11 mouse cellular contexts compared by ENCODE assay signal in the genomic region with DNA sequence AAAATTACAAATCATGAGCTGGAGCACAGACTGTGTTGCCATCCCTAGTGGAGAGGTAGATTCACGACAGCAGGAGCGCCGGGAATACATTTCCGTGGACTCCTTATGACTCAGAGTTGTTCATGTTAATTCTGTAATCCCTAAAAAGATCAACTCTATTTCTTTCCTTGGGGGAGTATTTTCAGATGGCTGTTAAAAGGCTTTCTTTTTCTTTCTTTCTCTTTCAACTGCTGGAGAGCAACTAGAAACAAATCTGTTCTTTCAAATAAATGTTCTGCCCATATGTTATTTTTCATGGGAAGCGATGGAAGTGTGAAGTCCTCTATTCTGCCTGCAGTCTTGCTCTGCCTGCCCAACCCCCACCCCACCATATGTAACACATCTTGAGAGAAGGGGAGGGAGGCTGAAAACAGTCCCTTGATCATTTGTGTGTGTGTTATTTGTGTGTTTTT.
DNase-seq lines count a peak whose midpoint lies in the region; ATAC-seq and TF ChIP-seq lines count a peak whose summit lies in the region.
"Had no signal": no experiment of that assay in that cellular context is flagged by ENCODE, and none has a peak within 500 bp of the region (broad histone marks: within the 10 kb centered on the region; RNA-seq: fewer than 3 reads in every experiment).

No protein-coding gene starts in this region.

- peak; percentile 28 for DNase-seq in embryo, embryonic 11 days
- DNase-seq in embryo, embryonic 9.5 days (ENCODE audit: extremely low spot score) = no peak
- DNase-seq in embryonic facial prominence, embryonic 14.5 days (ENCODE audit: low spot score) = peak; percentile 26
- peak; percentile 10 to 39 for DNase-seq in layer of hippocampus, postnatal 10 days (ENCODE audit: low spot score in 2 of 2)
- peak; percentile 6 for DNase-seq in limb, embryonic 14.5 days (ENCODE audit: low spot score)
- no peak for DNase-seq in spleen, postnatal 4 days (ENCODE audit: low spot score in 2 of 2)
- DNase-seq in adrenal gland, adult 18-20 months (ENCODE audit: low spot score in 2 of 2) = no peak
- DNase-seq in cerebellum, adult 11-12 months = no peak
- DNase-seq: adrenal gland, postnatal 36 days had no signal

- H3K4me1 ChIP-seq in embryonic facial prominence, embryonic 14.5 days (ENCODE audit: control insufficient read depth, insufficient read depth, low read length) = no peaks in the 10 kb centered on the region
- peaks cover 13% of the 10 kb centered on the region for H3K4me1 ChIP-seq in limb, embryonic 14.5 days (ENCODE audit: control insufficient read depth, insufficient read depth, low read length)
- H3K4me1 ChIP-seq: midbrain, embryonic 10.5 days had no signal

- ATAC-seq in embryonic facial prominence, embryonic 14.5 days (ENCODE audit: low read depth) = no peak
- ATAC-seq in limb, embryonic 14.5 days (ENCODE audit: low FRiP score, low read depth) = no peak

- TF ChIP-seq POLR2A in limb, embryonic 14.5 days (IDR thresholded peaks at IDR 0.05; ENCODE audit: borderline replicate concordance, extremely low read depth, insufficient read depth, insufficient read length) = no peak

- no peak overlapping the region for H3K9ac ChIP-seq in embryonic facial prominence, embryonic 14.5 days (ENCODE audit: low read depth, low read length)
- H3K9ac ChIP-seq in limb, embryonic 14.5 days (ENCODE audit: low read depth, low read length, severe bottlenecking) = no peak overlapping the region
- H3K9ac ChIP-seq: liver, embryonic 14.5 days had no signal

- 51% methylated on average over 5 of the region's 5 CpGs for WGBS in embryonic facial prominence, embryonic 14.5 days
- WGBS in limb, embryonic 14.5 days = 43% methylated on average over 5 of the region's 5 CpGs

- H3K27me3 ChIP-seq in embryonic facial prominence, embryonic 14.5 days (replicated peaks; ENCODE audit: control insufficient read depth, insufficient read depth, low read length) = no peaks in the 10 kb centered on the region
- H3K27me3 ChIP-seq in limb, embryonic 14.5 days (ENCODE audit: control insufficient read depth, insufficient read depth, low read length) = no peaks in the 10 kb centered on the region

- H3K27ac ChIP-seq in embryonic facial prominence, embryonic 14.5 days (replicated peaks; ENCODE audit: low read depth, low read length) = no peak overlapping the region
- H3K27ac ChIP-seq in limb, embryonic 14.5 days (replicated peaks; ENCODE audit: low read depth, low read length) = no peak overlapping the region
- H3K27ac ChIP-seq: liver, embryonic 14.5 days; midbrain, embryonic 10.5 days had no signal

- no peak overlapping the region for H3K4me2 ChIP-seq in embryonic facial prominence, embryonic 14.5 days (ENCODE audit: low read depth, low read length)
- H3K4me2 ChIP-seq in limb, embryonic 14.5 days (replicated peaks; ENCODE audit: low read depth, low read length, severe bottlenecking) = no peak overlapping the region

- no peaks in the 10 kb centered on the region for H3K36me3 ChIP-seq in embryonic facial prominence, embryonic 14.5 days (ENCODE audit: control insufficient read depth, insufficient read depth, low read length)
- no peaks in the 10 kb centered on the region for H3K36me3 ChIP-seq in limb, embryonic 14.5 days (ENCODE audit: control insufficient read depth, insufficient read depth, low read length)
- H3K36me3 ChIP-seq: midbrain, embryonic 10.5 days had no signal

- H3K4me3 ChIP-seq in embryonic facial prominence, embryonic 14.5 days (ENCODE audit: low read depth, low read length) = no peak overlapping the region
- H3K4me3 ChIP-seq in limb, embryonic 14.5 days (replicated peaks; ENCODE audit: low read length) = no peak overlapping the region
- H3K4me3 ChIP-seq: midbrain, embryonic 10.5 days had no signal

- no peaks in the 10 kb centered on the region for H3K9me3 ChIP-seq in embryonic facial prominence, embryonic 14.5 days (ENCODE audit: control insufficient read depth, low read length)
- no peaks in the 10 kb centered on the region for H3K9me3 ChIP-seq in limb, embryonic 14.5 days (ENCODE audit: control insufficient read depth, low read length)
- H3K9me3 ChIP-seq: midbrain, embryonic 10.5 days had no signal

Comparison
In these comparisons a context has a peak if more than half of its experiments do, and no peak if none do; other contexts are left out.
1. DNase-seq: peak in embryo, embryonic 11 days (single experiment), embryonic facial prominence, embryonic 14.5 days (single experiment), layer of hippocampus, postnatal 10 days (2 of 2) and limb, embryonic 14.5 days (single experiment); none in embryo, embryonic 9.5 days (single experiment), spleen, postnatal 4 days (0 of 2), adrenal gland, adult 18-20 months (0 of 2) and cerebellum, adult 11-12 months (single experiment).